Mouse (Mus musculus) forebrain, embryonic 11.5 days (tissue): ENCODE measurements at regions not wholly inside any gene's neighbourhood (a gene's known extent, or its start where the extent isn't known, plus 50 kb on each side); places are given as distances from the start of the nearest gene placed in this dataset.

Experiments
- ATAC-seq: fragments of 200-750 bp; cut with Nextera tagmentation; replicated peaks from 2 replicates; pipeline ENCODE4 v1.8.0; 2017; ENCODE audit warnings: moderate TSS enrichment; ENCODE audit not compliant: low FRiP score
- DNase-seq: peaks from one replicate; pipeline ENCODE4 v3.0.0-alpha.2; 2017; ENCODE audit warnings: low spot score
- H3K27ac ChIP-seq: fragments of 300-500 bp; sonication (generic); 2 replicates; pipeline ENCODE4 v1.5.1; 2014; ENCODE audit warnings: low read depth, low read length
- H3K27me3 ChIP-seq: fragments of 300-500 bp; sonication (generic); 2 replicates; pipeline ENCODE4 v1.6.1; 2014; ENCODE audit warnings: mild to moderate bottlenecking, low read length, mixed read lengths; ENCODE audit not compliant: control insufficient read depth, insufficient read depth
- H3K36me3 ChIP-seq: fragments of 300-500 bp; sonication (generic); 2 replicates; pipeline ENCODE4 v1.6.1; 2014; ENCODE audit warnings: mild to moderate bottlenecking, low read length, moderate library complexity, mixed read lengths; ENCODE audit not compliant: control insufficient read depth, insufficient read depth
- H3K4me1 ChIP-seq: fragments of 300-500 bp; sonication (generic); replicated peaks from 2 replicates; pipeline ENCODE4 v1.6.1; 2014; ENCODE audit warnings: low read length, mixed read lengths; ENCODE audit not compliant: control insufficient read depth, insufficient read depth
- H3K4me2 ChIP-seq: fragments of 300-500 bp; sonication (generic); 2 replicates; pipeline ENCODE4 v1.6.1; 2014; ENCODE audit warnings: low read depth, mild to moderate bottlenecking, low read length, moderate library complexity, mixed read lengths; ENCODE audit not compliant: severe bottlenecking
- H3K4me3 ChIP-seq: fragments of 300-500 bp; sonication (generic); 2 replicates; pipeline ENCODE4 v1.5.1; 2014; ENCODE audit warnings: low read depth, low read length
- H3K9ac ChIP-seq: fragments of 300-500 bp; sonication (generic); 2 replicates; pipeline ENCODE4 v1.6.1; 2014; ENCODE audit warnings: low read length
- H3K9me3 ChIP-seq: fragments of 300-500 bp; sonication (generic); 2 replicates; pipeline ENCODE4 v1.6.1; 2016; ENCODE audit warnings: low read length, mixed read lengths; ENCODE audit not compliant: control insufficient read depth
- WGBS: fragments of 180-500 bp; shearing (Covaris S2); extraction: QIAGEN DNeasy Blood & Tissue Kit; methylation state at CpG from one replicate; pipeline ENCODE4 v1.1.7; 2014; 5-methylcytosine and 5-hydroxymethylcytosine counted together
- microRNA counts: library from miRNA; unstranded; fragments of <30 nt; microRNA quantifications from one replicate; lab custom pipeline; 2015
- microRNA-seq: library from miRNA; unstranded; fragments of <30 nt; microRNA quantifications from one replicate; pipeline ENCODE4, GENCODE M21; 2016; ENCODE audit not compliant: insufficient number of aligned reads

GRCm38 (mm10) chr15:68337264-68337663, 1836.6 kb upstream of the Lrrc6 start:
- no peak overlapping the region for H3K4me2 ChIP-seq
- no peak overlapping the region for H3K9ac ChIP-seq
- no peak overlapping the region for H3K27ac ChIP-seq
- no peak for ATAC-seq
- no peaks in the 10 kb centered on the region for H3K9me3 ChIP-seq
- no peaks in the 10 kb centered on the region for H3K27me3 ChIP-seq
- no peaks in the 10 kb centered on the region for H3K4me1 ChIP-seq
- no peaks in the 10 kb centered on the region; the same call in 1 of the 2 replicates for H3K36me3 ChIP-seq
- DNase-seq, result no peak
- 93% methylated on average over 2 of the region's 2 CpGs for WGBS
- no peak overlapping the region for H3K4me3 ChIP-seq

GRCm38 (mm10) chr15:68335837-68336236, 1835.1 kb upstream of the Lrrc6 start:
- no peak overlapping the region for H3K4me3 ChIP-seq
- H3K9ac ChIP-seq, result no peak overlapping the region
- H3K4me1 ChIP-seq, result no peaks in the 10 kb centered on the region
- H3K36me3 ChIP-seq, result no peaks in the 10 kb centered on the region; the same call in 1 of the 2 replicates
- no peak overlapping the region for H3K4me2 ChIP-seq
- no peaks in the 10 kb centered on the region for H3K9me3 ChIP-seq
- ATAC-seq (no peak), DNase-seq (no peak)
- H3K27me3 ChIP-seq, result no peaks in the 10 kb centered on the region
- H3K27ac ChIP-seq, result no peak overlapping the region

GRCm38 (mm10) chr15:68316116-68316515, 1815.4 kb upstream of the Lrrc6 start:
- Histone ChIP-seq H3K27me3 (no peaks in the 10 kb centered on the region), H3K36me3 (no peaks in the 10 kb centered on the region), H3K27ac (no peak overlapping the region), H3K9ac (no peak overlapping the region), H3K9me3 (no peaks in the 10 kb centered on the region), H3K4me1 (no peaks in the 10 kb centered on the region), H3K4me3 (no peak overlapping the region), H3K4me2 (no peak overlapping the region)
- 96% methylated on average over 1 of the region's 1 CpGs for WGBS
- ATAC-seq, result no peak
- no peak for DNase-seq

MicroRNA genes in the stretch of these regions (microRNA counts, 519-probe panel; counts per million panel counts)
- microRNA mmu-miR-30b (lab: Ali Mortazavi, UCI) (5,823 counts per million, percentile 76 among the panel's probes with 10 or more counts), microRNA mmu-miR-30d (lab: Ali Mortazavi, UCI) (4,378 counts per million, percentile 36 among the panel's probes with 10 or more counts)

Small RNA genes in the stretch of these regions (microRNA-seq; reads per million reads assigned to microRNA genes)
- gene Mir30b, result 187 reads per million, percentile 43 among the genes with 10 or more reads in this experiment
- 4,780 reads per million, percentile 85 among the genes with 10 or more reads in this experiment for gene Mir30d
